ENCODE assay signal across 9 mouse cellular contexts in the genomic region with DNA sequence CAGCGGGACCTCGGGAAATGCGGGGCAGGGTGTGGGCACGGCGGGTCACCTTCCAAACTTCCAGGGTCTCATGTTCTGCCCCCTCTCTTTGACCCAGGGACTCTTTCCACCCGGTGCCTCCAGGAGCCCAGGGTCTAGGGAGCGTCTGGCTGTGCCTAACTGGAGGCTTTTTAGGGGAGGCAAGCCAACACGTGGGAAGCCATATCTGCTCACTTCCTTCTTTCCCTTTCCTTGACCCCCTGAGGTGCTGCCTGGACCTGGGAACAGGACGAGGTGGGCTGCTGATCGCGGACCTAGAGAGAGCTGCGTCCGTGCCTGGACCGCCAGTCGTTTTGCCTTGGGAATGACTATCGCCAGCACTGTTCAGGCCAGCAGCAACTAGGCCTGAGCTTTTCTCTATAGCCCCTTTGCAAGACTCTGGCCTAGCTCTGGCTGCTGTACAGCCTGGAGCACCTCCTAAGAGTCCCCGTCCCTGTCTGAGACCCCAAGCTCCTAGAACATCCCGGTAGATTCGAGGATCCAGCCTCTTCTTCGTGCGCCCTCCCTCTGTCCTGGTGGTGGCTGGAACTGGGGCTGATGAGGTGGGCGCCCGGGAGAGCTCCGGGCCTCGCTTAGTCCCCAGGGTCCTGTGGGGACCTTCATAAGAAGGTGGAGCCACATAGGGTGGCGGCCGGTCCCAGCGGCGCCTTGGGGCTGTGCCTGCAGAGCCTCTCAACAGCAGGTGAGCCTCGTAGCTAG. TPM values are rescaled to one million over a fixed set of nuclear protein-coding genes. Genes with fewer than 3 reads are reported as not detected.
DNase-seq lines count a peak whose midpoint lies in the region; ATAC-seq and TF ChIP-seq lines count a peak whose summit lies in the region.
"Had no signal": no experiment of that assay in that cellular context is flagged by ENCODE, and none has a peak within 500 bp of the region (broad histone marks: within the 10 kb centered on the region; RNA-seq: fewer than 3 reads in every experiment).

No protein-coding gene starts in this region.

- intact Hi-C loops in heart, postnatal 25 days (cut with DNase I), result no loop called here

- WGBS in heart, embryonic 14.5 days, result 13% methylated on average over 30 of the region's 30 CpGs
- 2% methylated on average over 30 of the region's 30 CpGs for WGBS in hindbrain, embryonic 11.5 days
- 3% methylated on average over 30 of the region's 30 CpGs for WGBS in midbrain, embryonic 11.5 days

- peaks cover 34 to 58% of the 10 kb centered on the region in 2 experiments for H3K4me1 ChIP-seq in heart, embryonic 14.5 days (ENCODE audit: control insufficient read depth in 2 of 2, insufficient read depth in 2 of 2, low read length in 2 of 2)
- H3K4me1 ChIP-seq in MEL (ENCODE audit: control insufficient read depth in 1 of 2, insufficient read depth in 2 of 2, low read length in 2 of 2), result peaks cover 2 to 12% of the 10 kb centered on the region in 2 experiments; a peak in 2 of 4 replicates
- H3K4me1 ChIP-seq in hindbrain, embryonic 11.5 days (replicated peaks; ENCODE audit: control insufficient read depth, insufficient read depth, low read length), result peaks cover 19% of the 10 kb centered on the region
- peaks cover 19% of the 10 kb centered on the region for H3K4me1 ChIP-seq in midbrain, embryonic 11.5 days (ENCODE audit: control insufficient read depth, insufficient read depth, low read length)

- TF ChIP-seq POLR2A in MEL (IDR thresholded peaks at IDR 0.05; ENCODE audit: control insufficient read depth in 1 of 2, insufficient read depth in 1 of 2, low read depth in 1 of 2, low read length in 2 of 2, poor library complexity in 1 of 2), result no peak

- peaks cover 28% of the 10 kb centered on the region for H3K79me2 ChIP-seq in MEL (ENCODE audit: control insufficient read depth, insufficient read depth, low read length, poor library complexity)

- no peak for TF ChIP-seq RAD21 in MEL (IDR thresholded peaks at IDR 0.05; ENCODE audit: low read depth, low read length)

- peak overlapping the region; percentile 38; the same call in 1 of the 2 replicates for H3K9ac ChIP-seq in heart, embryonic 14.5 days (ENCODE audit: low read length)
- H3K9ac ChIP-seq in MEL (ENCODE audit: control insufficient read depth, low read depth, low read length, poor library complexity, severe bottlenecking), result peak overlapping the region; percentile 85
- no peak overlapping the region for H3K9ac ChIP-seq in hindbrain, embryonic 11.5 days (ENCODE audit: low read depth, low read length)
- peak overlapping the region; percentile 22 for H3K9ac ChIP-seq in midbrain, embryonic 11.5 days (ENCODE audit: low read length)

- no peak for TF ChIP-seq EP300 in MEL (IDR thresholded peaks at IDR 0.05; ENCODE audit: low read depth in 1 of 2, low read length in 2 of 2)

- H3K36me3 ChIP-seq in heart, embryonic 14.5 days (ENCODE audit: control insufficient read depth, insufficient read depth, low read length), result peaks cover 8% of the 10 kb centered on the region
- peaks cover under 1 to 8% of the 10 kb centered on the region in 2 experiments; a peak in 2 of 4 replicates for H3K36me3 ChIP-seq in MEL (ENCODE audit: control insufficient read depth in 1 of 2, insufficient read depth in 2 of 2, low read length in 2 of 2)
- H3K36me3 ChIP-seq in hindbrain, embryonic 11.5 days (ENCODE audit: control insufficient read depth, insufficient read depth, low read length), result no peaks in the 10 kb centered on the region
- no peaks in the 10 kb centered on the region for H3K36me3 ChIP-seq in midbrain, embryonic 11.5 days (ENCODE audit: control insufficient read depth, insufficient read depth, low read length)

- H3K4me3 ChIP-seq in heart, embryonic 14.5 days (ENCODE audit: control insufficient read depth in 1 of 2, insufficient read depth in 1 of 2, low read depth in 1 of 2, low read length in 2 of 2), result peak overlapping the region in 1 of 2 experiments; percentile 55; a peak in 2 of 4 replicates
- peak overlapping the region; percentile 58 for H3K4me3 ChIP-seq in MEL (ENCODE audit: control insufficient read depth in 1 of 2, insufficient read depth in 1 of 2, low read depth in 2 of 2, low read length in 2 of 2)
- H3K4me3 ChIP-seq in hindbrain, embryonic 11.5 days (ENCODE audit: low read depth, low read length), result peak overlapping the region; percentile 33
- H3K4me3 ChIP-seq in midbrain, embryonic 11.5 days (ENCODE audit: low read depth, low read length), result peak overlapping the region; percentile 30

- H3K27ac ChIP-seq in heart, embryonic 14.5 days (replicated peaks in 1 of 2; ENCODE audit: control insufficient read depth in 1 of 2, insufficient read depth in 1 of 2, low read depth in 2 of 2, low read length in 2 of 2), result no peak overlapping the region
- H3K27ac ChIP-seq in MEL (ENCODE audit: control insufficient read depth, low read depth, low read length), result peak overlapping the region; percentile 73
- no peak overlapping the region for H3K27ac ChIP-seq in hindbrain, embryonic 11.5 days (ENCODE audit: low read depth, low read length)
- no peak overlapping the region for H3K27ac ChIP-seq in midbrain, embryonic 11.5 days (ENCODE audit: low read depth, low read length)

- TF ChIP-seq CTCF in MEL (IDR thresholded peaks at IDR 0.05 in 2 of 3, conservative IDR thresholded peaks at IDR 0.05 in 1 of 3; ENCODE audit: control insufficient read depth in 1 of 3, insufficient read depth in 1 of 3, low read depth in 2 of 3, low read length in 3 of 3, poor library complexity in 1 of 3, severe bottlenecking in 1 of 3), result 0 out of 6 replicates have a peak, but pooled peaks of 1 of the 3 experiments have one; percentile 0

- no peak for DNase-seq in heart, postnatal 25 days (ENCODE audit: low spot score)
- peak; percentile 66 for DNase-seq in MEL (ENCODE audit: low read depth, low spot score)
- DNase-seq in hindbrain, embryonic 11.5 days (ENCODE audit: low spot score), result peak; percentile 52
- peak; percentile 95 for DNase-seq in midbrain, embryonic 11.5 days (ENCODE audit: low spot score, missing footprints)
- no peak for DNase-seq in spleen, adult 12 weeks (ENCODE audit: low spot score)
- DNase-seq in frontal cortex, postnatal 14 days (ENCODE audit: low spot score in 2 of 2), result no peak
- DNase-seq in right cerebral cortex, adult 2 months (ENCODE audit: low spot score in 2 of 2), result no peak

- no peaks in the 10 kb centered on the region for H3K9me3 ChIP-seq in heart, embryonic 14.5 days (ENCODE audit: control insufficient read depth, low read length)
- no peaks in the 10 kb centered on the region for H3K9me3 ChIP-seq in MEL (replicated peaks; ENCODE audit: insufficient read depth, low read length)
- H3K9me3 ChIP-seq in hindbrain, embryonic 11.5 days (ENCODE audit: control insufficient read depth, low read length), result no peaks in the 10 kb centered on the region
- H3K9me3 ChIP-seq in midbrain, embryonic 11.5 days (ENCODE audit: control insufficient read depth, low read length), result no peaks in the 10 kb centered on the region

- H3K4me2 ChIP-seq in heart, embryonic 14.5 days (ENCODE audit: low read length), result peak overlapping the region; percentile 95
- H3K4me2 ChIP-seq in hindbrain, embryonic 11.5 days (replicated peaks; ENCODE audit: low read depth, low read length), result peak overlapping the region; percentile 54
- H3K4me2 ChIP-seq in midbrain, embryonic 11.5 days, result peak overlapping the region; percentile 55

- 0 out of 2 replicates have a peak, but pooled peaks have one; percentile 15 for ATAC-seq in heart, embryonic 14.5 days (ENCODE audit: insufficient number of reproducible peaks, insufficient read depth, low FRiP score, low read depth)
- ATAC-seq in hindbrain, embryonic 11.5 days (ENCODE audit: low FRiP score), result peak; percentile 3; the same call in 1 of the 2 replicates
- peak; percentile 19; the same call in 1 of the 2 replicates for ATAC-seq in midbrain, embryonic 11.5 days (ENCODE audit: low FRiP score)
- ATAC-seq: CD4-positive, CD25-positive, alpha-beta regulatory T cell, adult 4 months had no signal

- peaks cover 81% of the 10 kb centered on the region for H3K27me3 ChIP-seq in heart, embryonic 14.5 days (ENCODE audit: control insufficient read depth, insufficient read depth, low read length)
- no peaks in the 10 kb centered on the region for H3K27me3 ChIP-seq in MEL (ENCODE audit: control insufficient read depth in 1 of 2, insufficient read depth in 2 of 2, low read length in 2 of 2)
- peaks cover 90% of the 10 kb centered on the region for H3K27me3 ChIP-seq in hindbrain, embryonic 11.5 days (ENCODE audit: control insufficient read depth, insufficient read depth, low read length)
- peaks cover 88% of the 10 kb centered on the region for H3K27me3 ChIP-seq in midbrain, embryonic 11.5 days (ENCODE audit: control insufficient read depth, insufficient read depth, low read length)

RNA-seq across cellular contexts. Expression of a gene that starts 3.0 kb away (rescaled TPM):
- 0.22 and 0.51 TPM in 2 replicates for polyA plus RNA-seq in heart, embryonic 14.5 days (2014; fragmentation: Nextera tagmentation; extraction: Ambion mirVana)
- under 1 TPM; 0.21 to 0.59 TPM for total RNA-seq in heart, postnatal 25 days (2021)
- total RNA-seq in MEL (2012; rRNA removed), result 2.8 and 4.0 TPM in 2 replicates
- polyA plus RNA-seq in MEL (2012; ENCODE audit: insufficient read depth in 1 of 2, insufficient read length in 2 of 2, low read depth in 1 of 2, low replicate concordance in 2 of 2, missing spikeins in 1 of 2), result 1 to 10 TPM in 1 of 2 experiments, not detected in 1; 4.2 TPM
- polyA plus RNA-seq in hindbrain, embryonic 11.5 days (2014; fragmentation: Nextera tagmentation; extraction: Ambion mirVana), result 0.35 and 0.60 TPM in 2 replicates
- 0.48 and 0.74 TPM in 2 replicates for polyA plus RNA-seq in midbrain, embryonic 11.5 days (2014; fragmentation: Nextera tagmentation; extraction: Ambion mirVana)
- polyA plus RNA-seq: CD4-positive, CD25-positive, alpha-beta regulatory T cell, adult 4 months had no signal

RNA-seq across cellular contexts. Expression of a gene that starts 16.6 kb away (rescaled TPM):
- not detected in 2 replicates for polyA plus RNA-seq in heart, embryonic 14.5 days (2014; fragmentation: Nextera tagmentation; extraction: Ambion mirVana)
- not detected for total RNA-seq in heart, postnatal 25 days (2021)
- total RNA-seq in MEL (2012; rRNA removed), result not detected in 2 replicates
- polyA plus RNA-seq in MEL (2012; ENCODE audit: insufficient read depth in 1 of 2, insufficient read length in 2 of 2, low read depth in 1 of 2, low replicate concordance in 2 of 2, missing spikeins in 1 of 2), result not detected
- polyA plus RNA-seq in hindbrain, embryonic 11.5 days (2014; fragmentation: Nextera tagmentation; extraction: Ambion mirVana), result 8.0 and 9.5 TPM in 2 replicates
- polyA plus RNA-seq in midbrain, embryonic 11.5 days (2014; fragmentation: Nextera tagmentation; extraction: Ambion mirVana), result 11.6 and 14.0 TPM in 2 replicates
- polyA plus RNA-seq: CD4-positive, CD25-positive, alpha-beta regulatory T cell, adult 4 months had no signal

RNA-seq across cellular contexts. Expression of a gene that starts 25.1 kb away (rescaled TPM):
- polyA plus RNA-seq in heart, embryonic 14.5 days (2014; fragmentation: Nextera tagmentation; extraction: Ambion mirVana), result 82.0 and 85.5 TPM in 2 replicates
- total RNA-seq in heart, postnatal 25 days (2021), result 100 to 1,000 TPM in 1 of 2 experiments, 10 to 100 TPM in 1; 90.5 to 103 TPM
- 122 and 126 TPM in 2 replicates for total RNA-seq in MEL (2012; rRNA removed)
- 100 to 1,000 TPM; 141 to 348 TPM for polyA plus RNA-seq in MEL (2012; ENCODE audit: insufficient read depth in 1 of 2, insufficient read length in 2 of 2, low read depth in 1 of 2, low replicate concordance in 2 of 2, missing spikeins in 1 of 2)
- 65.9 and 70.6 TPM in 2 replicates for polyA plus RNA-seq in hindbrain, embryonic 11.5 days (2014; fragmentation: Nextera tagmentation; extraction: Ambion mirVana)
- polyA plus RNA-seq in midbrain, embryonic 11.5 days (2014; fragmentation: Nextera tagmentation; extraction: Ambion mirVana), result 69.7 and 81.4 TPM in 2 replicates

RNA-seq across cellular contexts. Expression of a gene that starts 28.3 kb away (rescaled TPM):
- polyA plus RNA-seq in heart, embryonic 14.5 days (2014; fragmentation: Nextera tagmentation; extraction: Ambion mirVana), result not detected in 2 replicates
- under 1 TPM; 0.34 to 0.57 TPM for total RNA-seq in heart, postnatal 25 days (2021)
- 0.13 and 0.23 TPM in 2 replicates for total RNA-seq in MEL (2012; rRNA removed)
- polyA plus RNA-seq in MEL (2012; ENCODE audit: insufficient read depth in 1 of 2, insufficient read length in 2 of 2, low read depth in 1 of 2, low replicate concordance in 2 of 2, missing spikeins in 1 of 2), result under 1 TPM in 1 of 2 experiments, not detected in 1; 0.14 TPM
- 0.54 and 0.57 TPM in 2 replicates for polyA plus RNA-seq in hindbrain, embryonic 11.5 days (2014; fragmentation: Nextera tagmentation; extraction: Ambion mirVana)
- polyA plus RNA-seq in midbrain, embryonic 11.5 days (2014; fragmentation: Nextera tagmentation; extraction: Ambion mirVana), result 0.30 and 0.40 TPM in 2 replicates
- polyA plus RNA-seq: CD4-positive, CD25-positive, alpha-beta regulatory T cell, adult 4 months had no signal

RNA-seq across cellular contexts. Expression of a gene that starts 43.2 kb away (rescaled TPM):
- polyA plus RNA-seq in heart, embryonic 14.5 days (2014; fragmentation: Nextera tagmentation; extraction: Ambion mirVana), result 26.7 and 31.9 TPM in 2 replicates
- total RNA-seq in heart, postnatal 25 days (2021), result 10 to 100 TPM; 18.5 to 20.8 TPM
- total RNA-seq in MEL (2012; rRNA removed), result 37.4 and 41.1 TPM in 2 replicates
- 100 to 1,000 TPM; 140 to 239 TPM for polyA plus RNA-seq in MEL (2012; ENCODE audit: insufficient read depth in 1 of 2, insufficient read length in 2 of 2, low read depth in 1 of 2, low replicate concordance in 2 of 2, missing spikeins in 1 of 2)
- polyA plus RNA-seq in hindbrain, embryonic 11.5 days (2014; fragmentation: Nextera tagmentation; extraction: Ambion mirVana), result 32.3 and 33.2 TPM in 2 replicates
- 28.1 and 33.4 TPM in 2 replicates for polyA plus RNA-seq in midbrain, embryonic 11.5 days (2014; fragmentation: Nextera tagmentation; extraction: Ambion mirVana)

Comparison
In these comparisons a context has a peak if more than half of its experiments do, and no peak if none do; other contexts are left out.
1. DNase-seq: peak in MEL (single experiment), hindbrain, embryonic 11.5 days (single experiment) and midbrain, embryonic 11.5 days (single experiment); none in heart, postnatal 25 days (single experiment), spleen, adult 12 weeks (single experiment), frontal cortex, postnatal 14 days (0 of 2) and right cerebral cortex, adult 2 months (0 of 2).
2. Peak in every context shown above with its lines, with median percentiles within 50 percentile points of each other: ATAC-seq and H3K4me2 ChIP-seq.